Mouse (Mus musculus) c-Kit-positive CD71-positive TER-119-positive erythroid progenitor cells, embryonic 14.5 days (primary cell): ENCODE measurements at regions not wholly inside any gene's neighbourhood (a gene's known extent, or its start where the extent isn't known, plus 50 kb on each side); places are given as distances from the start of the nearest gene placed in this dataset.

Experiments used
- DNase-seq: peaks from one replicate; pipeline ENCODE4 v3.0.0-alpha.2; 2013; ENCODE audit warnings: low spot score

GRCm38 (mm10) chr2:117811931-117812330 is 299.7 kb upstream of the Thbs1 start:
- DNase-seq, result no peak

GRCm38 (mm10) chr2:117819701-117820225 is 291.9 kb upstream of the Thbs1 start:
- no peak for DNase-seq

- DNase-seq, result no peak
Measured at GRCm38 (mm10) chr2:117820708-117821107, 291.0 kb upstream of the Thbs1 start.

- no peak for DNase-seq
Measured at GRCm38 (mm10) chr2:117825088-117825487, 286.6 kb upstream of the Thbs1 start.

- DNase-seq, result no peak
Measured at GRCm38 (mm10) chr2:117827278-117827677, 284.4 kb upstream of the Thbs1 start.

GRCm38 (mm10) chr2:117838387-117838786 is 273.3 kb upstream of the Thbs1 start:
- DNase-seq, result no peak

- DNase-seq, result no peak
Measured at GRCm38 (mm10) chr2:117840406-117840805, 271.3 kb upstream of the Thbs1 start.

- DNase-seq, result no peak
Measured at GRCm38 (mm10) chr2:117842309-117842986, 269.2 kb upstream of the Thbs1 start.

GRCm38 (mm10) chr2:117852442-117852841 is 259.2 kb upstream of the Thbs1 start:
- no peak for DNase-seq

GRCm38 (mm10) chr2:117862301-117862700 is 249.4 kb upstream of the Thbs1 start:
- no peak for DNase-seq

GRCm38 (mm10) chr2:117865119-117865518 is 246.6 kb upstream of the Thbs1 start:
- no peak for DNase-seq

- no peak for DNase-seq
Measured at GRCm38 (mm10) chr2:117866946-117867345, 244.7 kb upstream of the Thbs1 start.

- no peak for DNase-seq
Measured at GRCm38 (mm10) chr2:117867409-117867808, 244.3 kb upstream of the Thbs1 start.

- no peak for DNase-seq
Measured at GRCm38 (mm10) chr2:117868857-117869256, 242.8 kb upstream of the Thbs1 start.

GRCm38 (mm10) chr2:117871507-117872282 is 240.0 kb upstream of the Thbs1 start:
- DNase-seq, result no peak

GRCm38 (mm10) chr2:117877816-117878215 is 233.9 kb upstream of the Thbs1 start:
- no peak for DNase-seq

GRCm38 (mm10) chr2:117882136-117882535 is 229.5 kb upstream of the Thbs1 start:
- DNase-seq, result no peak

GRCm38 (mm10) chr2:117882890-117883289 is 228.8 kb upstream of the Thbs1 start:
- no peak for DNase-seq

- DNase-seq, result no peak
Measured at GRCm38 (mm10) chr2:117886516-117886915, 225.2 kb upstream of the Thbs1 start.

GRCm38 (mm10) chr2:117901311-117901710 is 210.4 kb upstream of the Thbs1 start:
- no peak for DNase-seq

- no peak for DNase-seq
Measured at GRCm38 (mm10) chr2:117902837-117903236, 208.8 kb upstream of the Thbs1 start.

GRCm38 (mm10) chr2:117903705-117904104 is 208.0 kb upstream of the Thbs1 start:
- no peak for DNase-seq

GRCm38 (mm10) chr2:117906509-117906908 is 205.2 kb upstream of the Thbs1 start:
- DNase-seq, result no peak
